Mouse (Mus musculus): ENCODE data around the gene Ube2j2. TPM values are rescaled to one million over a fixed set of nuclear protein-coding genes. Genes with fewer than 3 reads are reported as not detected.

Ube2j2 gene
- polyA plus RNA-seq (2015; fragmentation: Nextera tagmentation; extraction: Ambion mirVana), result 121 and 126 TPM in 2 replicates

- H3K9ac ChIP-seq, result peak within 1 kb of the TSS; percentile 93
- under 1% methylated on average over 85 of the region's 85 CpGs for WGBS
- H3K27ac ChIP-seq (replicated peaks), result peak within 1 kb of the TSS; percentile 90
- peak within 1 kb of the TSS; percentile 90 for H3K4me2 ChIP-seq
- peak; percentile 98 for ATAC-seq (ENCODE audit: low read depth)
- peaks cover 24% of the 10 kb centered on the region for H3K36me3 ChIP-seq
- H3K4me1 ChIP-seq (replicated peaks), result peaks cover 27% of the 10 kb centered on the region
- 0 out of 2 replicates have a peak, but pooled peaks cover 2% of the 10 kb centered on the region for H3K27me3 ChIP-seq
- peak within 1 kb of the TSS; percentile 99 for H3K4me3 ChIP-seq
- H3K9me3 ChIP-seq, result no peaks in the 10 kb centered on the region
These were observed at the start of gene Ube2j2 for GRCm38 (mm10) chr4:155943534-155944249. Gene Ube2j2, plus strand, starts transcription at chr4:155943831.

DNA sequence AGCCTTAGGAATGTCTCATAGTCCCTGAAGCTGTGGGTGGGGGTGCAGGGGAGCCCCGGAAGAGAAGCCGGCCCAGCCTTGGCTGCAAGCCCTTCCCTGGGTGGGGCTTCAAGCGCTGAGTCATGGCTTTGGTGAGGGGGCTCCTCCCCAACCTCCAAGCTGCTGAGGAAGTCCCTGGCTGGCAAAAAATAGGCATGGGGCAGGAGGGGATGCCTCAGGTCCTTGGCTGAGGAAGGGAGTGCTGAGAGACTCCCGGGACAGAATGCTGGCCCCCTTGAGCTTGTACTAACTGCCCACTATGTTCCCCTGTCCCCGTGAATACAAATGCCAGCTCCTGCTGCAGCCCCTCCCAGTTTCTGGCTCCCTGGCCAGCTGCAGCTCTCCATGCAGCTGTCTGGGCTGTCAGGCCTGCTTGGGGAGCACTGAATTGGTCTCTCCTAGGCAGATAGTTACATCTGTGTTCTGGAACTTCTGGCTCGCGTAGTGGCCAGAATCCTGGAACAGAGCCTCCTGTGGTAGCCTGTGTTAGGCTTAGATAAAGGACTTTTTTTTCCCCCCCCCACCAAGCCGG is 49.2 kb upstream of the Ube2j2 start:
- 33% methylated on average over 8 of the region's 8 CpGs for WGBS
- Histone ChIP-seq H3K27me3 (no peaks in the 10 kb centered on the region), H3K9me3 (no peaks in the 10 kb centered on the region), H3K9ac (peak overlapping the region; percentile 94), H3K27ac (replicated peaks) (peak overlapping the region; percentile 65), H3K4me2 (peak overlapping the region; percentile 99), H3K4me3 (peak overlapping the region; percentile 88), H3K36me3 (peaks cover 35% of the 10 kb centered on the region), H3K4me1 (replicated peaks) (peaks cover 52% of the 10 kb centered on the region)
- ATAC-seq (ENCODE audit: low read depth), result no peak

DNA sequence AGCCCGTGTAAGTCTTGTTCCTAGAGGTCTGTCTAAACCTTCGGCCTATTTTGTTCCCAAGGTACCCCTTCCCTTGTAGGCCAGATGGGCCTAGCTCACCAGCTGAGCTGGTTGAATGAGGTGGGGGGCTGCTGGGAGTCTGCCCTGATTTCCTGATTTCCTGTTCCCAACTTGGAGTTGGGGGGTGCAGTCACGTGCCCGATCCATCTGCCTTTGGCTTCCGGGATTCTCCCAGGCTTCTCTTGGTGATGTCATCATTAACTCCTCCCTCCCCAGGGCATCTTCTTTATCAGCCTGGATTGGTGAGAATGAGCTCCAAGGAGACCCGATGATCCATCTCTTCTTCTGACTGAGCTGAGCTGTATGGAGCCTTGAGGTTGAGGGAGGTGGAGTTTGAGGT is 48.4 kb upstream of the Ube2j2 start:
- H3K36me3 ChIP-seq, result peaks cover 38% of the 10 kb centered on the region
- 40% methylated on average over 6 of the region's 6 CpGs for WGBS
- H3K4me3 ChIP-seq, result peak overlapping the region; percentile 88
- H3K27me3 ChIP-seq, result no peaks in the 10 kb centered on the region
- peak overlapping the region; percentile 65 for H3K27ac ChIP-seq (replicated peaks)
- peaks cover 44% of the 10 kb centered on the region for H3K4me1 ChIP-seq (replicated peaks)
- H3K9me3 ChIP-seq, result no peaks in the 10 kb centered on the region
- peak overlapping the region; percentile 99 for H3K4me2 ChIP-seq
- no peak for ATAC-seq (ENCODE audit: low read depth)
- H3K9ac ChIP-seq, result peak overlapping the region; percentile 94

GRCm38 (mm10) chr4:155895826-155896225 is 47.8 kb upstream of the Ube2j2 start:
- ATAC-seq (ENCODE audit: low read depth), result no peak
- WGBS, result 91% methylated on average over 4 of the region's 4 CpGs
- peak overlapping the region; percentile 99 for H3K4me2 ChIP-seq

DNA sequence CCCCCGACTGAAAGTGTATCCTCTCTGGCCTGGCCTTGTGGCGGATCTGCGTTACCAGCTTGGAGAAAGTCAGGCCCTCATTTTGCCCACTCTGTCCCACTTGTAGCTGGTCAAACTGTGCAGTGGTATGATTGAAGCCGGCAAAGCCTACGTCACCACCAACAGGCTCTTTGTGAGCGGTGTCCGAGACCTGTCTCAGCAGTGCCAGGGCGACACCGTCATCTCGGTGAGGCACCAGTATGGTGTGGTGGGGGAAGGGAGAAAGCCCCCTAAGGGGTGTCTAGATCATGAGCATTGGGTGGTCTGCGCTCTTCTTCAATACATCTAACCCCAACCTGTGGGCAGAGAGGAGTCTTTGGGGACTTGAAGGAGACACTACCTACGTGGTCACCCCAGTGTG is 47.2 kb upstream of the Ube2j2 start:
- no peak overlapping the region for H3K9ac ChIP-seq
- no peaks in the 10 kb centered on the region for H3K9me3 ChIP-seq
- no peak overlapping the region for H3K27ac ChIP-seq (replicated peaks)
- no peaks in the 10 kb centered on the region for H3K27me3 ChIP-seq
- ATAC-seq (ENCODE audit: low read depth), result no peak
- 96% methylated on average over 12 of the region's 12 CpGs for WGBS
- no peak overlapping the region for H3K4me2 ChIP-seq
- H3K4me1 ChIP-seq (replicated peaks), result peaks cover 35% of the 10 kb centered on the region
- no peak overlapping the region for H3K4me3 ChIP-seq
- H3K36me3 ChIP-seq, result peaks cover 50% of the 10 kb centered on the region

More at GRCm38 (mm10) chr4:155895826-155896225, 47.8 kb upstream of the Ube2j2 start:
- Histone ChIP-seq H3K4me1 (replicated peaks) (peaks cover 38% of the 10 kb centered on the region), H3K9me3 (no peaks in the 10 kb centered on the region), H3K9ac (no peak overlapping the region), H3K4me3 (0 out of 2 replicates have a peak overlapping the region, but pooled peaks have one; percentile 88), H3K27me3 (no peaks in the 10 kb centered on the region), H3K27ac (replicated peaks) (no peak overlapping the region), H3K36me3 (peaks cover 44% of the 10 kb centered on the region)

GRCm38 (mm10) chr4:155898318-155898717 is 45.3 kb upstream of the Ube2j2 start:
- H3K27ac ChIP-seq (replicated peaks), result no peak overlapping the region
- H3K4me1 ChIP-seq (replicated peaks), result peaks cover 27% of the 10 kb centered on the region
- H3K36me3 ChIP-seq, result peaks cover 69% of the 10 kb centered on the region
- WGBS, result 98% methylated on average over 2 of the region's 2 CpGs
- H3K9me3 ChIP-seq, result no peaks in the 10 kb centered on the region
- H3K9ac ChIP-seq, result no peak overlapping the region
- ATAC-seq (ENCODE audit: low read depth), result no peak
- no peak overlapping the region for H3K4me3 ChIP-seq
- H3K27me3 ChIP-seq, result no peaks in the 10 kb centered on the region
- H3K4me2 ChIP-seq, result no peak overlapping the region

GRCm38 (mm10) chr4:155899355-155899754 is 44.3 kb upstream of the Ube2j2 start:
- Histone ChIP-seq H3K9ac (no peak overlapping the region), H3K9me3 (no peaks in the 10 kb centered on the region), H3K4me3 (no peak overlapping the region), H3K36me3 (peaks cover 79% of the 10 kb centered on the region), H3K27ac (replicated peaks) (no peak overlapping the region), H3K4me1 (replicated peaks) (peaks cover 17% of the 10 kb centered on the region), H3K27me3 (no peaks in the 10 kb centered on the region), H3K4me2 (no peak overlapping the region)
- WGBS, result 94% methylated on average over 7 of the region's 7 CpGs
- ATAC-seq (ENCODE audit: low read depth), result no peak

DNA sequence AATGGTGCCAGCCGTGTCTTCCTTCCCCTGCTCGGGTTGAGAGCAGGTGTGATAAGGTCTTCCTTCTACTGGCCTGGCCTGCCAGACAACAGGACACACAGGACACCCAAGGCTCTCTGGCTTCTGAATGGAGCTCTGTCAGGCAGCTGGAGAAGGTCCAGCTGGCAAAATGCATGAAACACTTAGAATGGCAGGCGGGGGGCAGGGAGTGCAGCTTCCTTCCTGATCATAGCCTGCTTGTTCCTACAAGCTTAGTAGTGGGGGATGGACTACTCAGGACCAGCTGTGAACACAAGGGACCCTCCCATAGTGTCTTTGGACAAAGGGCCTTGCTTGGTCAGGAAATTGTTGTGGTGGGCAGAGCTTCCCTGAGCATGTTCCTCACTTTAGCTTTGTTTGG is 42.4 kb upstream of the Ube2j2 start:
- H3K4me3 ChIP-seq, result no peak overlapping the region
- H3K27ac ChIP-seq (replicated peaks), result no peak overlapping the region
- no peak overlapping the region for H3K9ac ChIP-seq
- no peaks in the 10 kb centered on the region for H3K27me3 ChIP-seq
- no peaks in the 10 kb centered on the region for H3K9me3 ChIP-seq
- no peak overlapping the region for H3K4me2 ChIP-seq
- H3K4me1 ChIP-seq (replicated peaks), result no peaks in the 10 kb centered on the region
- 85% methylated on average over 3 of the region's 3 CpGs for WGBS
- H3K36me3 ChIP-seq, result peaks cover 93% of the 10 kb centered on the region
- ATAC-seq (ENCODE audit: low read depth), result no peak

- no peak for ATAC-seq (ENCODE audit: low read depth)
- peaks cover 97% of the 10 kb centered on the region for H3K36me3 ChIP-seq
- no peaks in the 10 kb centered on the region for H3K9me3 ChIP-seq
- 95% methylated on average over 13 of the region's 13 CpGs for WGBS
- no peak overlapping the region for H3K27ac ChIP-seq (replicated peaks)
- H3K4me2 ChIP-seq, result no peak overlapping the region
- no peaks in the 10 kb centered on the region for H3K4me1 ChIP-seq (replicated peaks)
- no peaks in the 10 kb centered on the region for H3K27me3 ChIP-seq
- H3K4me3 ChIP-seq, result no peak overlapping the region
- no peak overlapping the region for H3K9ac ChIP-seq
These were observed 40.4 kb upstream of the Ube2j2 start for GRCm38 (mm10) chr4:155903246-155903645.

- Histone ChIP-seq H3K27ac (replicated peaks) (no peak overlapping the region), H3K4me3 (no peak overlapping the region), H3K9ac (no peak overlapping the region), H3K27me3 (no peaks in the 10 kb centered on the region), H3K9me3 (no peaks in the 10 kb centered on the region), H3K36me3 (peaks cover 84% of the 10 kb centered on the region), H3K4me2 (no peak overlapping the region), H3K4me1 (replicated peaks) (no peaks in the 10 kb centered on the region)
- WGBS, result 91% methylated on average over 13 of the region's 13 CpGs
- no peak for ATAC-seq (ENCODE audit: low read depth)
These were observed 39.1 kb upstream of the Ube2j2 start for GRCm38 (mm10) chr4:155904318-155905102.

DNA sequence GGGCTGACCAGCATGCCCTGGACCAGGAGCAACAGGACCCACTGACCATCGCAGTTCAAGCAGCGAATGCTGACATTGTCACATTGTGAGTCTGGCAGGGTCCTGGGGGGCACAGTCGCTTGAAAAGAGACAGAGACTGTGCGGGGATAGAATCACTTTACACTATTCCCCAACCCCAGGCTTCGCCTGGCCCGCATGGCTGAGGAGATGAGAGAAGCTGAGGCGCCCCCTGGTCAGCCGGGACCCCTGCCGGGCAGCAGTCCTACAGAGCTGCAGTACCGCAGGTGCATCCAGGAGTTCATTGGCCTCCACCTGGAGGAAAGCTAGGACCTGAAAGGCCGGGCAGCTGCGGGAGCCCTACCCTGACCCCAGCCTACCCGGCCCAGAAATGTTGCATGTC is 38.0 kb upstream of the Ube2j2 start:
- H3K27me3 ChIP-seq, result no peaks in the 10 kb centered on the region
- 85% methylated on average over 13 of the region's 13 CpGs for WGBS
- H3K27ac ChIP-seq (replicated peaks), result no peak overlapping the region
- no peaks in the 10 kb centered on the region for H3K4me1 ChIP-seq (replicated peaks)
- ATAC-seq (ENCODE audit: low read depth), result no peak
- no peak overlapping the region for H3K9ac ChIP-seq
- H3K9me3 ChIP-seq, result no peaks in the 10 kb centered on the region
- H3K4me3 ChIP-seq, result no peak overlapping the region
- peaks cover 73% of the 10 kb centered on the region for H3K36me3 ChIP-seq
- H3K4me2 ChIP-seq, result no peak overlapping the region

GRCm38 (mm10) chr4:155906125-155906524 is 37.5 kb upstream of the Ube2j2 start:
- no peaks in the 10 kb centered on the region for H3K27me3 ChIP-seq
- H3K36me3 ChIP-seq, result peaks cover 68% of the 10 kb centered on the region
- no peak overlapping the region for H3K9ac ChIP-seq
- no peaks in the 10 kb centered on the region for H3K9me3 ChIP-seq
- 86% methylated on average over 9 of the region's 9 CpGs for WGBS
- no peaks in the 10 kb centered on the region for H3K4me1 ChIP-seq (replicated peaks)
- no peak overlapping the region for H3K4me3 ChIP-seq
- no peak overlapping the region for H3K27ac ChIP-seq (replicated peaks)
- H3K4me2 ChIP-seq, result no peak overlapping the region
- no peak for ATAC-seq (ENCODE audit: low read depth)

Measured in neural tube, embryonic 13.5 days (tissue).